Mouse (Mus musculus) megakaryocyte progenitor cell, adult 5-6 weeks (primary cell): Measurements from ENCODE around the gene Smndc1. TPM values are rescaled to one million over a fixed set of nuclear protein-coding genes. Genes with fewer than 3 reads are reported as not detected.
"Not testable (repeated sequence)": the region's sequence is repeated elsewhere in the genome, so short reads cannot be mapped to it uniquely, and the experiment has no call there.

Experiments used
- ATAC-seq: replicated peaks from 2 replicates; pipeline ENCODE4 v1.8.0; 2016; ENCODE audit warnings: mild to moderate bottlenecking, moderate TSS enrichment, inconsistent platforms; ENCODE audit not compliant: poor library complexity
- total RNA-seq, 2 experiments: library from RNA; stranded (forward) in 1 of 2; stranded (reverse) in 1 of 2; fragments of 157-497, 149-512 nt in 1 of 2; fragments of 200-1000 nt in 1 of 2; gene quantifications; 2 replicates each; pipeline versions ENCODE4 v1.2.3 to v1.2.4; 2015 to 2017

The Smndc1 gene
- total RNA-seq, 2 experiments from 2014 or later, result 32.3 to 83.5 TPM

- no peak for ATAC-seq
Measured at GRCm38 (mm10) chr19:53413617-53414380, 23.4 kb upstream of the Smndc1 start.

GRCm38 (mm10) chr19:53412149-53412848, 21.9 kb upstream of the Smndc1 start:
- no peak for ATAC-seq

GRCm38 (mm10) chr19:53409663-53410307, 19.4 kb upstream of the Smndc1 start:
- ATAC-seq, result no peak

- ATAC-seq, result no peak
Measured at GRCm38 (mm10) chr19:53408398-53408797, 18.0 kb upstream of the Smndc1 start.

GRCm38 (mm10) chr19:53407350-53407749, 17.0 kb upstream of the Smndc1 start:
- ATAC-seq, result no peak

- ATAC-seq, result no peak
Measured at GRCm38 (mm10) chr19:53405810-53406209, 15.4 kb upstream of the Smndc1 start.

- ATAC-seq, result no peak
Measured at GRCm38 (mm10) chr19:53404837-53405356, 14.5 kb upstream of the Smndc1 start.

- no peak for ATAC-seq
Measured at GRCm38 (mm10) chr19:53404219-53404836, 13.9 kb upstream of the Smndc1 start.

GRCm38 (mm10) chr19:53402741-53403432, 12.5 kb upstream of the Smndc1 start:
- no peak for ATAC-seq

GRCm38 (mm10) chr19:53400332-53401110, 10.1 kb upstream of the Smndc1 start:
- ATAC-seq, result 0 out of 2 replicates have a peak, but pooled peaks have one; percentile 30

- ATAC-seq, result peak; percentile 52
Measured at GRCm38 (mm10) chr19:53399213-53399612, 8.8 kb upstream of the Smndc1 start.

- ATAC-seq, result 0 out of 2 replicates have a peak, but pooled peaks have one; percentile 27
Measured at GRCm38 (mm10) chr19:53397451-53398233, 7.3 kb upstream of the Smndc1 start.

GRCm38 (mm10) chr19:53395805-53396204, 5.4 kb upstream of the Smndc1 start:
- not testable (repeated sequence) for ATAC-seq

GRCm38 (mm10) chr19:53394956-53395355, 4.6 kb upstream of the Smndc1 start:
- not testable (repeated sequence) for ATAC-seq

GRCm38 (mm10) chr19:53394552-53394951, 4.2 kb upstream of the Smndc1 start:
- ATAC-seq, result peak; percentile 10; the same call in 1 of the 2 replicates

- ATAC-seq, result no peak
Measured at GRCm38 (mm10) chr19:53393646-53394045, 3.3 kb upstream of the Smndc1 start.

GRCm38 (mm10) chr19:53392781-53393343, 2.5 kb upstream of the Smndc1 start:
- no peak for ATAC-seq

GRCm38 (mm10) chr19:53391787-53392186, 1.4 kb upstream of the Smndc1 start:
- peak; percentile 18 for ATAC-seq
